Mouse (Mus musculus): Measurements from ENCODE around the gene Vmn1r57. TPM values are rescaled to one million over a fixed set of nuclear protein-coding genes. Genes with fewer than 3 reads are reported as not detected.

Gene Vmn1r57
- total and polyA plus RNA-seq, 3 experiments, result not detected

Other genes starting within 250 kb of the Vmn1r57 start
- not detected in 2 replicates for gene Sbk3, start 247.3 kb upstream of the Vmn1r57 start, total RNA-seq (2012; rRNA removed)
- gene Sbk3, start 247.3 kb upstream of the Vmn1r57 start, polyA plus RNA-seq (2012; ENCODE audit: insufficient read depth in 1 of 2, insufficient read length in 2 of 2, low read depth in 1 of 2, low replicate concordance in 2 of 2, missing spikeins in 1 of 2), result not detected
- 0.42 and 0.54 TPM in 2 replicates for gene Zfp579, start 222.3 kb upstream of the Vmn1r57 start, total RNA-seq (2012; rRNA removed)
- gene Zfp579, start 222.3 kb upstream of the Vmn1r57 start, polyA plus RNA-seq (2012; ENCODE audit: insufficient read depth in 1 of 2, insufficient read length in 2 of 2, low read depth in 1 of 2, low replicate concordance in 2 of 2, missing spikeins in 1 of 2), result 1 to 10 TPM in 1 of 2 experiments, not detected in 1; 3.6 TPM
- 9.2 and 9.4 TPM in 2 replicates for gene Zfp524, start 204.1 kb upstream of the Vmn1r57 start, total RNA-seq (2012; rRNA removed)
- gene Zfp524, start 204.1 kb upstream of the Vmn1r57 start, polyA plus RNA-seq (2012; ENCODE audit: insufficient read depth in 1 of 2, insufficient read length in 2 of 2, low read depth in 1 of 2, low replicate concordance in 2 of 2, missing spikeins in 1 of 2), result 10 to 100 TPM in 1 of 2 experiments, not detected in 1; 12.7 TPM
- 27.5 and 28.1 TPM in 2 replicates for gene Fiz1, start 203.8 kb upstream of the Vmn1r57 start, total RNA-seq (2012; rRNA removed)
- gene Fiz1, start 203.8 kb upstream of the Vmn1r57 start, polyA plus RNA-seq (2012; ENCODE audit: insufficient read depth in 1 of 2, insufficient read length in 2 of 2, low read depth in 1 of 2, low replicate concordance in 2 of 2, missing spikeins in 1 of 2), result 10 to 100 TPM in 1 of 2 experiments, not detected in 1; 56.5 TPM
- gene Gm44973, start 203.0 kb upstream of the Vmn1r57 start, total RNA-seq (2012; rRNA removed), result not detected in 2 replicates
- 1 to 10 TPM in 1 of 2 experiments, not detected in 1; 7.9 TPM for gene Gm44973, start 203.0 kb upstream of the Vmn1r57 start, polyA plus RNA-seq (2012; ENCODE audit: insufficient read depth in 1 of 2, insufficient read length in 2 of 2, low read depth in 1 of 2, low replicate concordance in 2 of 2, missing spikeins in 1 of 2)
- gene Zfp865, start 198.1 kb upstream of the Vmn1r57 start, total RNA-seq (2012; rRNA removed), result 12.2 and 12.7 TPM in 2 replicates
- 10 to 100 TPM in 1 of 2 experiments, not detected in 1; 34.6 TPM for gene Zfp865, start 198.1 kb upstream of the Vmn1r57 start, polyA plus RNA-seq (2012; ENCODE audit: insufficient read depth in 1 of 2, insufficient read length in 2 of 2, low read depth in 1 of 2, low replicate concordance in 2 of 2, missing spikeins in 1 of 2)
- gene Ccdc106, start 197.9 kb upstream of the Vmn1r57 start, total RNA-seq (2012; rRNA removed), result 0.39 and 0.50 TPM in 2 replicates
- under 1 TPM in 1 of 2 experiments, not detected in 1; 0.82 TPM for gene Ccdc106, start 197.9 kb upstream of the Vmn1r57 start, polyA plus RNA-seq (2012; ENCODE audit: insufficient read depth in 1 of 2, insufficient read length in 2 of 2, low read depth in 1 of 2, low replicate concordance in 2 of 2, missing spikeins in 1 of 2)
- gene 4632433K11Rik, start 184.4 kb upstream of the Vmn1r57 start, total RNA-seq (2012; rRNA removed), result not detected in 2 replicates
- not detected for gene 4632433K11Rik, start 184.4 kb upstream of the Vmn1r57 start, polyA plus RNA-seq (2012; ENCODE audit: insufficient read depth in 1 of 2, insufficient read length in 2 of 2, low read depth in 1 of 2, low replicate concordance in 2 of 2, missing spikeins in 1 of 2)
- gene Zfp784, start 180.0 kb upstream of the Vmn1r57 start, total RNA-seq (2012; rRNA removed), result 0.96 and 1.2 TPM in 2 replicates
- gene Zfp784, start 180.0 kb upstream of the Vmn1r57 start, polyA plus RNA-seq (2012; ENCODE audit: insufficient read depth in 1 of 2, insufficient read length in 2 of 2, low read depth in 1 of 2, low replicate concordance in 2 of 2, missing spikeins in 1 of 2), result 1 to 10 TPM in 1 of 2 experiments, not detected in 1; 2.9 TPM
- 1.0 and 1.7 TPM in 2 replicates for gene Zfp580, start 167.0 kb upstream of the Vmn1r57 start, total RNA-seq (2012; rRNA removed)
- 10 to 100 TPM in 1 of 2 experiments, not detected in 1; 19.9 TPM for gene Zfp580, start 167.0 kb upstream of the Vmn1r57 start, polyA plus RNA-seq (2012; ENCODE audit: insufficient read depth in 1 of 2, insufficient read length in 2 of 2, low read depth in 1 of 2, low replicate concordance in 2 of 2, missing spikeins in 1 of 2)
- gene U2af2, start 156.3 kb upstream of the Vmn1r57 start, total RNA-seq (2012; rRNA removed), result 301 and 311 TPM in 2 replicates
- 100 to 1,000 TPM; 477 to 491 TPM for gene U2af2, start 156.3 kb upstream of the Vmn1r57 start, polyA plus RNA-seq (2012; ENCODE audit: insufficient read depth in 1 of 2, insufficient read length in 2 of 2, low read depth in 1 of 2, low replicate concordance in 2 of 2, missing spikeins in 1 of 2)
- 72.3 and 75.5 TPM in 2 replicates for gene Epn1, start 138.3 kb upstream of the Vmn1r57 start, total RNA-seq (2012; rRNA removed)
- 100 to 1,000 TPM in 1 of 2 experiments, not detected in 1; 147 TPM for gene Epn1, start 138.3 kb upstream of the Vmn1r57 start, polyA plus RNA-seq (2012; ENCODE audit: insufficient read depth in 1 of 2, insufficient read length in 2 of 2, low read depth in 1 of 2, low replicate concordance in 2 of 2, missing spikeins in 1 of 2)
- not detected in 2 replicates for gene Rfpl4, start 101.5 kb upstream of the Vmn1r57 start, total RNA-seq (2012; rRNA removed)
- not detected for gene Rfpl4, start 101.5 kb upstream of the Vmn1r57 start, polyA plus RNA-seq (2012; ENCODE audit: insufficient read depth in 1 of 2, insufficient read length in 2 of 2, low read depth in 1 of 2, low replicate concordance in 2 of 2, missing spikeins in 1 of 2)
- gene Rasl2-9, start 92.5 kb upstream of the Vmn1r57 start, total RNA-seq (2012; rRNA removed), result not detected in 2 replicates
- gene Rasl2-9, start 92.5 kb upstream of the Vmn1r57 start, polyA plus RNA-seq (2012; ENCODE audit: insufficient read depth in 1 of 2, insufficient read length in 2 of 2, low read depth in 1 of 2, low replicate concordance in 2 of 2, missing spikeins in 1 of 2), result 100 to 1,000 TPM in 1 of 2 experiments, under 1 TPM in 1; 0.65 to 196 TPM
- not detected in 2 replicates for gene Vmn1r55, start 68.8 kb upstream of the Vmn1r57 start, total RNA-seq (2012; rRNA removed)
- gene Vmn1r55, start 68.8 kb upstream of the Vmn1r57 start, polyA plus RNA-seq (2012; ENCODE audit: insufficient read depth in 1 of 2, insufficient read length in 2 of 2, low read depth in 1 of 2, low replicate concordance in 2 of 2, missing spikeins in 1 of 2), result not detected
- gene Vmn1r56, start 21.7 kb upstream of the Vmn1r57 start, total RNA-seq (2012; rRNA removed), result not detected in 2 replicates
- not detected for gene Vmn1r56, start 21.7 kb upstream of the Vmn1r57 start, polyA plus RNA-seq (2012; ENCODE audit: insufficient read depth in 1 of 2, insufficient read length in 2 of 2, low read depth in 1 of 2, low replicate concordance in 2 of 2, missing spikeins in 1 of 2)
- gene Gm5065, start 132.0 kb downstream of the Vmn1r57 start, total RNA-seq (2012; rRNA removed), result not detected in 2 replicates
- not detected for gene Gm5065, start 132.0 kb downstream of the Vmn1r57 start, polyA plus RNA-seq (2012; ENCODE audit: insufficient read depth in 1 of 2, insufficient read length in 2 of 2, low read depth in 1 of 2, low replicate concordance in 2 of 2, missing spikeins in 1 of 2)
- not detected in 2 replicates for gene Nlrp2, start 132.5 kb downstream of the Vmn1r57 start, total RNA-seq (2012; rRNA removed)
- gene Nlrp2, start 132.5 kb downstream of the Vmn1r57 start, polyA plus RNA-seq (2012; ENCODE audit: insufficient read depth in 1 of 2, insufficient read length in 2 of 2, low read depth in 1 of 2, low replicate concordance in 2 of 2, missing spikeins in 1 of 2), result not detected
- gene Vmn1r58, start 194.9 kb downstream of the Vmn1r57 start, total RNA-seq (2012; rRNA removed), result not detected in 2 replicates
- not detected for gene Vmn1r58, start 194.9 kb downstream of the Vmn1r57 start, polyA plus RNA-seq (2012; ENCODE audit: insufficient read depth in 1 of 2, insufficient read length in 2 of 2, low read depth in 1 of 2, low replicate concordance in 2 of 2, missing spikeins in 1 of 2)
- not detected in 2 replicates for gene Vmn1r59, start 238.3 kb downstream of the Vmn1r57 start, total RNA-seq (2012; rRNA removed)
- gene Vmn1r59, start 238.3 kb downstream of the Vmn1r57 start, polyA plus RNA-seq (2012; ENCODE audit: insufficient read depth in 1 of 2, insufficient read length in 2 of 2, low read depth in 1 of 2, low replicate concordance in 2 of 2, missing spikeins in 1 of 2), result not detected